Comparison of ENCODE assay signal across 24 mouse cellular contexts in genomic region chr10:70402711-70403110, GRCm38 (mm10). TPM values are rescaled to one million over a fixed set of nuclear protein-coding genes. Genes with fewer than 3 reads are reported as not detected.
A peak's percentile ranks its signal among the peaks of the same experiment; 100 is the strongest.
DNase-seq lines count a peak whose midpoint lies in the region; ATAC-seq and TF ChIP-seq lines count a peak whose summit lies in the region.
"Had no signal": no experiment of that assay in that cellular context is flagged by ENCODE, and none has a peak within 500 bp of the region (broad histone marks: within the 10 kb centered on the region; RNA-seq: fewer than 3 reads in every experiment).

No protein-coding gene starts in this region.

- H3K9me3 ChIP-seq in heart, embryonic 12.5 days (replicated peaks): peaks cover 13% of the 10 kb centered on the region
- peaks cover 3% of the 10 kb centered on the region; the same call in 1 of the 2 replicates for H3K9me3 ChIP-seq in liver, postnatal 0 days (ENCODE audit: low read length)
- H3K9me3 ChIP-seq in neural tube, embryonic 15.5 days (replicated peaks): no peaks in the 10 kb centered on the region
- H3K9me3 ChIP-seq: embryonic facial prominence, embryonic 10.5 days; forebrain, embryonic 10.5 days; hindbrain, embryonic 12.5 days had no signal

- no peak for ATAC-seq in heart, embryonic 12.5 days (ENCODE audit: insufficient number of reproducible peaks, low FRiP score)
- no peak for ATAC-seq in liver, postnatal 0 days
- no peak for ATAC-seq in neural tube, embryonic 15.5 days (ENCODE audit: low FRiP score)
- ATAC-seq: activated CD4-positive, CD25-positive, alpha-beta regulatory T cell, adult 4 months; forebrain, embryonic 14.5 days; hindbrain, embryonic 16.5 days; inflammation-experienced regulatory T-cells, adult 6 months; intestine, postnatal 0 days; Patski had no signal

- peak; percentile 41 for DNase-seq in adrenal gland, adult 2 months
- no peak for DNase-seq in adrenal gland, adult 8-10 months
- no peak for DNase-seq in heart, adult 9 months (ENCODE audit: low spot score in 2 of 2)
- DNase-seq in fat pad, adult 2 months (ENCODE audit: extremely low read depth, low read depth, low spot score): peak; percentile 59
- DNase-seq in liver, postnatal 0 days: no peak
- DNase-seq: cerebellum, adult 2 months; cerebellum, postnatal 10 days; gastrocnemius, postnatal 14 days; heart, postnatal 10 days; heart, postnatal 4 days; kidney, adult 8-10 months had no signal

- no peaks in the 10 kb centered on the region for H3K27me3 ChIP-seq in heart, embryonic 12.5 days (replicated peaks)
- H3K27me3 ChIP-seq in liver, postnatal 0 days (ENCODE audit: insufficient read depth, low read length): no peaks in the 10 kb centered on the region
- H3K27me3 ChIP-seq in neural tube, embryonic 15.5 days (replicated peaks): no peaks in the 10 kb centered on the region
- H3K27me3 ChIP-seq: hindbrain, embryonic 12.5 days; Patski had no signal

- no peak overlapping the region for H3K4me2 ChIP-seq in heart, embryonic 12.5 days
- H3K4me2 ChIP-seq in liver, postnatal 0 days (ENCODE audit: low read depth, low read length): no peak overlapping the region
- H3K4me2 ChIP-seq in neural tube, embryonic 15.5 days: no peak overlapping the region
- H3K4me2 ChIP-seq: hindbrain, embryonic 12.5 days had no signal

- H3K4me1 ChIP-seq in heart, embryonic 12.5 days (replicated peaks): peaks cover 8% of the 10 kb centered on the region
- H3K4me1 ChIP-seq in liver, postnatal 0 days (ENCODE audit: insufficient read depth): no peaks in the 10 kb centered on the region
- no peaks in the 10 kb centered on the region for H3K4me1 ChIP-seq in neural tube, embryonic 15.5 days
- H3K4me1 ChIP-seq: embryonic facial prominence, embryonic 10.5 days; hindbrain, embryonic 12.5 days had no signal

- no peak overlapping the region for H3K4me3 ChIP-seq in heart, embryonic 12.5 days
- no peak overlapping the region for H3K4me3 ChIP-seq in liver, postnatal 0 days (ENCODE audit: low read depth, low read length)
- no peak overlapping the region for H3K4me3 ChIP-seq in neural tube, embryonic 15.5 days (replicated peaks)
- H3K4me3 ChIP-seq: embryonic facial prominence, embryonic 10.5 days; forebrain, embryonic 10.5 days; hindbrain, embryonic 12.5 days had no signal

- peak overlapping the region; percentile 7; the same call in 1 of the 2 replicates for H3K27ac ChIP-seq in heart, embryonic 12.5 days (ENCODE audit: poor library complexity, severe bottlenecking)
- no peak overlapping the region for H3K27ac ChIP-seq in liver, postnatal 0 days (ENCODE audit: low read depth)
- no peak overlapping the region for H3K27ac ChIP-seq in neural tube, embryonic 15.5 days (replicated peaks)
- H3K27ac ChIP-seq: embryonic facial prominence, embryonic 10.5 days; forebrain, embryonic 10.5 days; hindbrain, embryonic 12.5 days had no signal

- 78% methylated on average over 4 of the region's 4 CpGs for WGBS in heart, embryonic 12.5 days
- WGBS in liver, postnatal 0 days (ENCODE audit: insufficient replicate concordance): 73% methylated on average over 4 of the region's 4 CpGs
- 85% methylated on average over 4 of the region's 4 CpGs for WGBS in neural tube, embryonic 15.5 days

- H3K36me3 ChIP-seq in heart, embryonic 12.5 days: no peaks in the 10 kb centered on the region
- no peaks in the 10 kb centered on the region for H3K36me3 ChIP-seq in liver, postnatal 0 days (replicated peaks; ENCODE audit: insufficient read depth, low read length)
- H3K36me3 ChIP-seq in neural tube, embryonic 15.5 days: no peaks in the 10 kb centered on the region
- H3K36me3 ChIP-seq: embryonic facial prominence, embryonic 10.5 days; forebrain, embryonic 10.5 days; hindbrain, embryonic 12.5 days had no signal

- TF ChIP-seq EP300 in liver, postnatal 0 days (IDR thresholded peaks at IDR 0.05; ENCODE audit: low read depth): no peak

- H3K9ac ChIP-seq in heart, embryonic 12.5 days: no peak overlapping the region
- no peak overlapping the region for H3K9ac ChIP-seq in liver, postnatal 0 days (replicated peaks)
- no peak overlapping the region for H3K9ac ChIP-seq in neural tube, embryonic 15.5 days (replicated peaks)
- H3K9ac ChIP-seq: hindbrain, embryonic 12.5 days had no signal

- TF ChIP-seq CTCF in liver, postnatal 0 days (IDR thresholded peaks at IDR 0.05; ENCODE audit: low read depth): no peak

RNA-seq across cellular contexts. Expression of gene Fam13c, which starts 37.6 kb away (rescaled TPM):
- 10 to 100 TPM; 12.8 to 27.5 TPM for total RNA-seq in adrenal gland, adult 2 months (2021)
- polyA plus RNA-seq in adrenal gland, adult 2 months (2012; rRNA removed): 5.7 and 6.0 TPM in 2 replicates
- 10 to 100 TPM; 14.9 to 49.2 (median 28.9) TPM for total RNA-seq in adrenal gland, adult 8-10 months (2022)
- polyA plus RNA-seq in heart, embryonic 12.5 days (2016; fragmentation: Nextera tagmentation; extraction: Ambion mirVana): 10.0 TPM in 2 replicates
- polyA plus RNA-seq in liver, postnatal 0 days (2015; fragmentation: Nextera tagmentation; extraction: Ambion mirVana): 0.17 and 0.22 TPM in 2 replicates
- polyA plus RNA-seq in neural tube, embryonic 15.5 days (2015; fragmentation: Nextera tagmentation; extraction: Ambion mirVana): 19.6 and 21.4 TPM in 2 replicates
- total RNA-seq: granulocyte monocyte progenitor cell, adult 5-6 weeks; MEL had no signal
- polyA plus RNA-seq: activated CD4-positive, CD25-positive, alpha-beta regulatory T cell, adult 4 months; inflammation-experienced regulatory T-cells, adult 6 months had no signal

Comparison
In these comparisons a context has a peak if more than half of its experiments do, and no peak if none do; other contexts are left out.
1. DNase-seq: peak in adrenal gland, adult 2 months (single experiment) and fat pad, adult 2 months (single experiment); none in adrenal gland, adult 8-10 months (single experiment), heart, adult 9 months (0 of 2) and liver, postnatal 0 days (single experiment).